Mouse (Mus musculus) brain, embryonic 14.5 days (tissue): ENCODE measurements at regions not wholly inside any gene's neighbourhood (a gene's known extent, or its start where the extent isn't known, plus 50 kb on each side); places are given as distances from the start of the nearest gene placed in this dataset.

Source experiments
- CTCF ChIP-seq: fragments of 200-500 bp; IDR thresholded peaks from 2 replicates; pipeline ENCODE4 v1.5.1; 2012; ENCODE audit warnings: inconsistent platforms, mild to moderate bottlenecking, moderate library complexity, borderline replicate concordance; ENCODE audit not compliant: insufficient read depth, insufficient read length; ENCODE audit errors: extremely low read depth
- POLR2A ChIP-seq: fragments of 200-500 bp; IDR thresholded peaks from 2 replicates; pipeline ENCODE4 v1.6.1; 2012; ENCODE audit warnings: mild to moderate bottlenecking, inconsistent platforms, borderline replicate concordance; ENCODE audit not compliant: poor library complexity, insufficient read depth, insufficient read length, severe bottlenecking; ENCODE audit errors: extremely low read depth

GRCm38 (mm10) chr6:100088576-100088975 is 198.7 kb downstream of the Rybp start:
- TF ChIP-seq CTCF (no peak), POLR2A (no peak)
